Mouse (Mus musculus): ENCODE measurements around the gene Rnf5. TPM values are rescaled to one million over a fixed set of nuclear protein-coding genes. Genes with fewer than 3 reads are reported as not detected.

The Rnf5 gene
- polyA plus RNA-seq (2015; fragmentation: Nextera tagmentation; extraction: Ambion mirVana) = 302 TPM in 2 replicates

DNA sequence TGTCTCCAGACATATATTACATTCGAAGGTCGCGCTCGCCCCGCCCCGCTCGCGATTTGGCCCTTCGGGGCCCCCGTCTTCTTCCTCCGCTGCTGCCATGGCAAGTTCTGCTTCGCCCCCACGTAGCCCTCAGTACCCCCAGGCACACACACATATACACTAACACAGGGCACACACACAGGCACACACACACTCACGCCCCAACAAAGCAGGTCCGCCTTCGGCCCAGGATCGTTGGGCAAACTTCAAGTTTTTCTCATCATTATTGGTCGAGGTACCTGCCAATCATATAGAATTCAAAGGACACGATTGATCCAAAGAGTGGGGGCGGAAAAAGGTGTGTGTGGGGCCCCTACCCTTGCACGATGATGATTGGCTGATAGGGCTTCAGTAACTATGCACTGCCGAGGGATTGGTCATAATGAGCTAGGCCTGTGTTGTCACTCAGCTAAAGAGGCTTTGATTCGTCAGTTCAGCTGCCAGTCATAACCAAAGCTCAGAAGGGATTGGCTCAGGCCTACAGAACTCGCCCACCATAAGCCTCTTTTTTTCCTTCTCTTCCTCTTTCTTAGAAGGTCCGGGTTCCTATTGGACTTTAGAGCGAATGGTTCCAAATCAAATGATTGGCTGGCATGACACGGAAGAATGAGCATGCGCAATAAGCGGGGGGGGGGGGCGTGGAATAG lies at the start of gene Rnf5:
Gene Rnf5, minus strand, starts transcription at position 316 of the 686 bp plus-strand sequence.
- WGBS = under 1% methylated on average over 30 of the region's 30 CpGs
- H3K36me3 ChIP-seq (ENCODE audit: poor library complexity, severe bottlenecking) = peaks cover 26% of the 10 kb centered on the region
- H3K4me3 ChIP-seq = peak within 1 kb of the TSS; percentile 93
- ATAC-seq = peak; percentile 97
- H3K4me1 ChIP-seq = peaks cover 45% of the 10 kb centered on the region
- H3K27ac ChIP-seq = peak within 1 kb of the TSS; percentile 91
- H3K27me3 ChIP-seq = no peaks in the 10 kb centered on the region
- peak within 1 kb of the TSS; percentile 99 for H3K4me2 ChIP-seq
- H3K9ac ChIP-seq = peak within 1 kb of the TSS; percentile 96
- no peaks in the 10 kb centered on the region for H3K9me3 ChIP-seq (replicated peaks)

DNA sequence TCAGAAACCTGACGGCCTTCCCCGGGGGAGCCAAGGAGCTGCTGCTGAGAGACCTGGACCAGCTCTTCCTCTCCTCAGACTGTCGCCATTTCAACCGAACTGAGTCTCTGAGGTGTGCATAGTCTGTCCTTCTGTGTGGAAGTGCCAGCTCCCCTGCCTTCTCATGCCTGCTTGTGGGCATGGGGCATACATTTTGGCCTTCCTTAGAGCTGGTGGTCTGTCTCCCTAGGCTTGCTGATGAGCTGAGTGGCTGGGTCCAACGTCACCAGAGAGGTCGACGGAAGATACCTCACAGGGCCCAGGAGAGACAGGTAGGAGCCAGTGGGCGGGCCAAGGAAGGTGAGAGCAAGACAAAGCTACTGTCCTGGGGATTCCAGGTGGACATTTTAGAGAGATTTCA lies 49.5 kb upstream of the Rnf5 start:
- Histone ChIP-seq H3K9ac (no peak overlapping the region), H3K27me3 (no peaks in the 10 kb centered on the region), H3K4me3 (no peak overlapping the region), H3K36me3 (ENCODE audit: poor library complexity, severe bottlenecking) (peaks cover 70% of the 10 kb centered on the region), H3K4me2 (no peak overlapping the region), H3K27ac (no peak overlapping the region), H3K4me1 (peaks cover 7% of the 10 kb centered on the region), H3K9me3 (replicated peaks) (no peaks in the 10 kb centered on the region)
- ATAC-seq = no peak
- WGBS = 96% methylated on average over 8 of the region's 8 CpGs

DNA sequence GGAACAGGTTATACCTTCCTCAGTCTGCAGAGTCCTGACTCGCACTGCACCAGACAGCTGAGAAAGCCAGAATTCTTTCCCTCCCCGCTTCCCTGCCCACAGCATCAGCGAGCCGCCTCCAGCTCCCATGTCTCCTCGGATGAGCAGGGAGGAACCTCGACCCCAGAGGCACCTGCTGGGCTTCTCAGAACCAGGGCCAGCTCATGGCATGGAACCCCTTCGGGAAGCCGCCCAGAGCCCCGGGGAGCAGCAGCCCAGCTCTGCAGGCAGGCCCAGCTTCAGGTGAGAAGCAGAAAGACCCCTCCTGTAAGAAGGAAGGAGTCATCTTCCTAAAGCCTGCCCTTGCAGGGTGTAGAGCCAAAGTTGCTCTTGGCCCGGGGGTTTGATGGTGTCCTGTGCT lies 49.1 kb upstream of the Rnf5 start:
- no peaks in the 10 kb centered on the region for H3K27me3 ChIP-seq
- ATAC-seq = no peak

DNA sequence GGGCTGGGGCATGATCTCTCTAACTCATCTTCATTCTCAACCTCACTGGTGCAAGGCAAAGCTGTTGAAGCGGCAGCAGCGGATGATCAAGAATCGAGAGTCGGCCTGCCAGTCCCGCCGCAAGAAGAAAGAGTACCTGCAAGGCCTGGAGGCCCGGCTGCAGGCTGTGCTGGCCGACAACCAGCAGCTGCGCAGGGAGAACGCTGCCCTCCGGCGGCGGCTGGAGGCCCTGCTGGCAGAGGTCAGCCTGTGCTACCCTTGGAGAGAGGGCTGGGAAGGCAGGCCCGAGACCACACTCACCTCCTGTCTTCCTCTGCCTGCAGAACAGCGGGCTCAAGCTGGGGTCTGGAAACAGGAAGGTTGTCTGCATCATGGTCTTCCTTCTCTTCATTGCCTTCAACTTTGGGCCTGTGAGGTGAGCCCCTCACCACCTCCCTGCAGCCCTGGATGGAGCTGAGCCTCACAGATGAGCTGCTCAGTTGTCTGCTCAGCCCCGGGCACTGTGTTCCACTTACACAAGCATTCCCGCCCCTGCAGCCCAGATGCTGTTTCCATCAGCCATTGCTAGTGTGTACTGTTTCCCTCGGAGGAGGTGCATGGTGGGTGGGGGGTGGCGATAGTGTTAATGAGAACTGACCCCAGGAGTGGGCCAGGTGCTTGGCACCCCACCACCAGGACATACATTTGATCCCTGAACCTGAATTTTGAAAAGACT lies 48.2 kb upstream of the Rnf5 start:
- WGBS = 46% methylated on average over 19 of the region's 19 CpGs
- ATAC-seq = no peak
- no peak overlapping the region for H3K27ac ChIP-seq
- no peak overlapping the region for H3K4me3 ChIP-seq
- H3K4me2 ChIP-seq = no peak overlapping the region
- H3K9me3 ChIP-seq (replicated peaks) = no peaks in the 10 kb centered on the region
- H3K4me1 ChIP-seq = peaks cover 13% of the 10 kb centered on the region
- H3K27me3 ChIP-seq = no peaks in the 10 kb centered on the region
- no peak overlapping the region for H3K9ac ChIP-seq
- peaks cover 70% of the 10 kb centered on the region for H3K36me3 ChIP-seq (ENCODE audit: poor library complexity, severe bottlenecking)

More for the DNA sequence above, 49.1 kb upstream of the Rnf5 start:
- no peak overlapping the region for H3K4me2 ChIP-seq
- whole genome bisulfite sequencing = 94% methylated on average over 10 of the region's 10 CpGs
- H3K27ac ChIP-seq = no peak overlapping the region
- no peak overlapping the region for H3K9ac ChIP-seq
- no peaks in the 10 kb centered on the region for H3K9me3 ChIP-seq (replicated peaks)
- no peak overlapping the region for H3K4me3 ChIP-seq
- H3K36me3 ChIP-seq (ENCODE audit: poor library complexity, severe bottlenecking) = peaks cover 70% of the 10 kb centered on the region
- peaks cover 12% of the 10 kb centered on the region for H3K4me1 ChIP-seq

DNA sequence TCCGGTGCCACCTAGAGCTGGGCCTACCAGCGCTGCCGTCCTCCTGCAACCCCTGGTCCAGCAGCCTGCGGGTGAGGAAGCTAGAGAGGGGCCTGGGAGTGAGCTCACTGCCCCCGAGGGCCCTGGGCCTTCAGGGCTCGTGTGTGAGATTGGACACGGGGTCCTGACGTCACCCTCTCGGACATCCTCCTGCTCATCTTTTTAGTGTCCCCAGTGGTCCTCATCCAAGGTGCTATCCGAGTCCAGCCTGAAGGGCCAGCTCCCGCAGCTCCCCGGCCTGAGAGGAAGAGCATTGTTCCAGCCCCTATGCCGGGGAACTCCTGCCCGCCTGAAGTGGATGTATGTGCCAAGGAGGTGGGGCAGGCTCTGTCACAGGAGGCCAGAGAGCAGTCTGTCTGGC lies 47.3 kb upstream of the Rnf5 start:
- H3K36me3 ChIP-seq (ENCODE audit: poor library complexity, severe bottlenecking) = peaks cover 70% of the 10 kb centered on the region
- no peak for ATAC-seq
- no peaks in the 10 kb centered on the region for H3K9me3 ChIP-seq (replicated peaks)
- no peak overlapping the region for H3K27ac ChIP-seq
- peaks cover 21% of the 10 kb centered on the region for H3K4me1 ChIP-seq
- H3K4me3 ChIP-seq = no peak overlapping the region
- no peaks in the 10 kb centered on the region for H3K27me3 ChIP-seq
- 92% methylated on average over 14 of the region's 14 CpGs for WGBS
- H3K4me2 ChIP-seq = no peak overlapping the region
- peak overlapping the region; percentile 21; the same call in 1 of the 2 replicates for H3K9ac ChIP-seq

DNA sequence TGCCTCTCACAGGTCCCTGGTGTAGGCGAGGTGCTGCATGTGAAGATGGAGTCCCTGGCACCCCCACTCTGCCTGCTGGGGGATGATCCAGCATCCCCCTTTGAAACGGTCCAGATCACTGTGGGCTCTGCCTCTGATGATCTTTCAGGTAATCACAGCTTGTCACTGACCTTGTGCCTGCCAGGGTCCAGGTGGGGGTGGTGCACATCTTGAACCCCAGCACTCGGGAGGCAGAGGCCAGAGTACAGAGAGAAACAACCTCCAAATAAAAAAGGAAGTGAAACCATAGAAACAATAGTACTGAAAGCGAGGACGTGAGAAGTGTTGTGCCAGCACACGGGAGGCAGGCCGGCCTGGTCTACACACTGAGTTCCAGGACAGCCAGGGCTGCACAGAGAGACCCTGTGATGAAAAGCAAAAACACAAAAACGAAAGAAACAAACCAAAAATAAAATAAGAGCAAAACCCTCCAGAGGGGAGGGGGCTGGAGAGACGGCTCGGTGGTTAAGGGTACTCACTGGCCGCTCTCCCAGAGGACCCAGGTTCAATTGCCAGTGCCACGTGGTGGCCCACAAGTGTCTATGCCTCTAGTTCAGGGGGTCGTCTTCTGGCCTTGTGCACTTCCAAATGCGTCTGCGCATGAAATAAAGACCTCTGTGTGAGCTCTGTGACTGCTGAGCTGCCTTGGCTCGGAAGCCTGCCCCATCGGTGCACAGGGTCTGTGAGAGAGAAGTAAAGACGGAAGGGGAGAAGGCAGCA lies 45.8 kb upstream of the Rnf5 start:
- peaks cover 59% of the 10 kb centered on the region for H3K36me3 ChIP-seq (ENCODE audit: poor library complexity, severe bottlenecking)
- no peak overlapping the region for H3K4me3 ChIP-seq
- WGBS = 91% methylated on average over 18 of the region's 18 CpGs
- H3K27ac ChIP-seq = no peak overlapping the region
- peaks cover 31% of the 10 kb centered on the region for H3K4me1 ChIP-seq
- no peaks in the 10 kb centered on the region for H3K9me3 ChIP-seq (replicated peaks)
- no peaks in the 10 kb centered on the region for H3K27me3 ChIP-seq
- ATAC-seq = no peak
- H3K9ac ChIP-seq = no peak overlapping the region
- H3K4me2 ChIP-seq = no peak overlapping the region

DNA sequence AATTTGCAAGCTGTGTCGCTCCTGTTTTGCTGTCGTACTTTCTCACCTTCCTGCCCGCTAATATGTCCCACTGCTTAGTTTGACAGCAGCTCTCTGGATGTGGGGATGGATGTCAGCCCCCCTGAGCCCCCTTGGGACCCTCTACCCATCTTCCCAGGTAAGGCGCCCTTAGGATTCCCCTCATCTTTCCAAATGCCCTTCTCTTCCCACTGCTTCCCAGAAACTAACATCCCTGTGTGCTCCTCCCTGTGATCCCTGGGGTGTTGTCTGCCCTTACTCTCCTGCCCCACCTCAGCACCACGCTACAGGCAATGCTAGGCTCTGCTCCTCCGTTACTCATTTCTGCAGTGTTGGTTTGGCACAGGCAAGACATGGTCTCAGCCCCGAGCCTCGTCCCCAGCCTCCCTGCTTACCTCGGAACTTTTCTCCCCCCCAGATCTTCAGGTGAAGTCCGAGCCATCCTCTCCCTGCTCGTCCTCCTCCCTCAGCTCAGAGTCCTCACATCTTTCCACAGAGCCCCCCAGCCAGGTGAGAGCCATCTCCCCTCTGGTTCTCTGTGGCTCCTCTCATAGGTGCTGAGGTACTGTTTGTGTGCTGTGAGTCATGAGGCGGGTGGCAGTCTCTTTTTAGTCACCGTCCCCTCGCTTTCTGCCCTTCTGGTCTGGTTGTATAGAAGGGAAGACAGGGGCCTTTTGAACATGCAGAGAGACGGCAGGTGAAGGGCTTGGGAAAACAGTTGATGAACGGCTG lies 44.8 kb upstream of the Rnf5 start:
- Histone ChIP-seq H3K9ac (peak overlapping the region; percentile 89), H3K27ac (no peak overlapping the region), H3K4me1 (peaks cover 31% of the 10 kb centered on the region), H3K4me2 (peak overlapping the region; percentile 91), H3K4me3 (peak overlapping the region; percentile 93), H3K36me3 (ENCODE audit: poor library complexity, severe bottlenecking) (peaks cover 50% of the 10 kb centered on the region), H3K27me3 (no peaks in the 10 kb centered on the region), H3K9me3 (replicated peaks) (no peaks in the 10 kb centered on the region)
- 85% methylated on average over 16 of the region's 16 CpGs for WGBS
- ATAC-seq = no peak

DNA sequence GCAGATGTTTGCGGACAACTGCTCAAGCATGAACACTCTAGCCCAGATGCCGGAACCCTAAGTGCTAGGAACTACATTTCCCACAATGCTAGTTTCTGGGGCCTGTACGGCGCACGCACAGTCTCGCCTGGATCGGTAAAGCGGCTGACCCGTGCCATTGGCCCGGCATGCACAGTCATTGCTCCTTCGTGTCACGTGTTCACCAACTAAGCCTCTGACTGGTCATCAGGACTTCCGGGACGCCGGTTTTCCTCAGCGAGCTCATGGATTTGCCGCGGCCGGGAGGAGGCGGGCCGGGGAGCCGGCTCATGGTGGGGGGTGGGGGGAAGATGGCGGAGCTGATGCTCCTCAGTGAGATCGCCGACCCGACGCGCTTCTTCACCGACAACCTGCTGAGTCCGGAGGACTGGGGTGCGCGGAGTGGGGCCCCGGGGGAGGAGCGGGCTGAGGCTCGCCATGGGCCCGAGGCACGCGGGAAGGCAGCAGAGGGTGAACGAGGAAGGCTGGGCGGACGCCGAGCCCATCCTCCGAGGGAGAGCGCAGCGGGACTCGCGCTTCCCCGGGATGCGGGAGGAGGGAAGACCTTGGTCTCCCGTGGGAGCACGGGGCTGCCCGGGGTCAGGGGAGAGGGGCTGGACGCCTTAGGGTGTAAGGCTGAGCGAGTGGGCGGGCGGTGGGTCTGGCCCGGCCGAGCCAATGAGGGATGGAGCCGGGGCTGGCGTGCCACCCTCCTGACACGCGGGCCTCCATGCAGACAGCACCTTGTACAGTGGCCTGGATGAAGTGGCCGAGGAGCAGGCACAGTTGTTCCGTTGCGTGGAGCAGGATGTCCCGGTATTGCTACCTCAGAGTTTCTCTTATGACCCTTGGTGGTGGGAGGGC lies 43.7 kb upstream of the Rnf5 start, which contains the start of gene Atf6b:
Gene Atf6b, plus strand, starts transcription at position 241 of the 882 bp plus-strand sequence.
- peaks cover 38% of the 10 kb centered on the region for H3K36me3 ChIP-seq (ENCODE audit: poor library complexity, severe bottlenecking)
- peak within 1 kb of the TSS; percentile 91 for H3K4me2 ChIP-seq
- peak within 1 kb of the TSS; percentile 89 for H3K9ac ChIP-seq
- peaks cover 31% of the 10 kb centered on the region for H3K4me1 ChIP-seq
- H3K9me3 ChIP-seq (replicated peaks) = no peaks in the 10 kb centered on the region
- 1% methylated on average over 66 of the region's 66 CpGs for WGBS
- no peaks in the 10 kb centered on the region for H3K27me3 ChIP-seq
- peak within 1 kb of the TSS; percentile 93 for H3K4me3 ChIP-seq
- peak; percentile 97 for ATAC-seq
- peak within 1 kb of the TSS; percentile 60 for H3K27ac ChIP-seq

DNA sequence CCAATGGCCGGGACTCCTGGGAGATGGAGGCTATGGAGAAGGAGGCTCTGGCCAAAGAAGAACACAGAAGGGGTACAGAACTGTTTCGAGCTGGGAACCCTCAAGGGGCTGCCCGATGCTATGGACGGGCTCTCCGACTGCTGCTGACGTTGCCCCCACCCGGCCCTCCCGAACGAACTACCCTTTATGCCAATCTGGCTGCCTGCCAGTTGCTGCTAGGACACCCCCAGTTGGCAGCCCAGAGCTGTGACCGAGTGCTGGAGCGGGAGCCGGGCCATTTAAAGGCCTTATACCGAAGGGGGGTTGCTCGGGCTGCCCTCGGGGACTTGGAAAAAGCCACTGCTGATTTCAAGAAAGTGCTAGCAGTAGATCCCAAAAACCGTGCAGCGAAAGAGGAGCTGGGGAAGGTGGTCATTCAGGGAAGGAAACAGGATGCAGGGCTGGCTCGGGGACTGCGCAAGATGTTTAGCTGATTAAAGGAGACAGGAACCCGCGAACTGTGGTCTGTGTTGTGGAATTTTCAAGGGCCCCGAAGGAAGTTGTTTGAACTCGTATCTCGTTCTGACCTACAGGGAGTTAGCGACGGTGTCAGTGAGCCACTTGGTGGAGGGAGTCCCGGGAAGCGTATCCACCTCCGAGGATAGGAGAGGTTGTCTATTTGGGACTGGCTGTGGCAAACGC lies 42.5 kb upstream of the Rnf5 start:
- 89% methylated on average over 30 of the region's 30 CpGs for WGBS
- Histone ChIP-seq H3K4me2 (peak overlapping the region; percentile 70), H3K9me3 (replicated peaks) (no peaks in the 10 kb centered on the region), H3K9ac (peak overlapping the region; percentile 70; the same call in 1 of the 2 replicates), H3K36me3 (ENCODE audit: poor library complexity, severe bottlenecking) (peaks cover 26% of the 10 kb centered on the region), H3K4me3 (peak overlapping the region; percentile 11; the same call in 1 of the 2 replicates), H3K27ac (no peak overlapping the region), H3K4me1 (peaks cover 37% of the 10 kb centered on the region), H3K27me3 (no peaks in the 10 kb centered on the region)
- no peak for ATAC-seq

DNA sequence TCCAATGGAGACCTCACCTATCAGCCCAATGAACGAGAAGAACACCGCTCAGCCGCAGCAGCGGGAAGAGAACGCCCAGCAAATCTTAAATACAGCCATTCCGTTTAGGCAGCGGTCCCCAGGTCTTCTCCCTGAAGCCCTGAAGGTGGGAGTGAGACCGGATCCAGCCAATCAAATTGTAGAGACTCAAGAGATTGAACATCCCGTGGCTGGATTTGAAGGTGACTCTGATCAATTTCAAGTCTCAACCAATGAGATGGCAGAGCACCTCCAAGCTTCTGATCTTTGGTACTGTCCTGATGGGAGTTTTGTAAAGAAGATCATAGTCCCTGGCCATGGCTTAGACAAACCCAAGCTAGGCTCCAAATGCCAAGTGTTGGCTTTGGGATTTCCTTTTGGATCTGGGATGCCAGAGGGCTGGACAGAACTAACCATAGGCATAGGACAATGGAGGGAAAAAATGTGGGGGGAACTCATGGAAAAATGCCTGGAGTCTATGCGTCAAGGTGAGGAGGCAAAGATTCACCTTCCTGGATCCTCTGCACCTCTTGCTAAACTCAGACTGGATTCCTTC lies 41.9 kb upstream of the Rnf5 start:
- peaks cover 43% of the 10 kb centered on the region for H3K4me1 ChIP-seq
- no peaks in the 10 kb centered on the region for H3K9me3 ChIP-seq (replicated peaks)
- peak overlapping the region; percentile 59 for H3K4me3 ChIP-seq
- H3K4me2 ChIP-seq = peak overlapping the region; percentile 70
- no peak for ATAC-seq
- H3K36me3 ChIP-seq (ENCODE audit: poor library complexity, severe bottlenecking) = peaks cover 20% of the 10 kb centered on the region
- peak overlapping the region; percentile 70 for H3K9ac ChIP-seq
- peak overlapping the region; percentile 76; the same call in 1 of the 2 replicates for H3K27ac ChIP-seq
- 44% methylated on average over 10 of the region's 10 CpGs for WGBS
- H3K27me3 ChIP-seq = no peaks in the 10 kb centered on the region

All from forebrain, embryonic 13.5 days (tissue).